Mouse (Mus musculus) hindbrain, embryonic 16.5 days (tissue): ENCODE results near the gene Lrrk1. TPM values are rescaled to one million over a fixed set of nuclear protein-coding genes. Genes with fewer than 3 reads are reported as not detected.

Source experiments
- ATAC-seq: fragments of 200-750 bp; cut with Nextera tagmentation; 2 replicates; pipeline ENCODE4 v1.8.0; 2017; ENCODE audit warnings: moderate TSS enrichment, moderate library complexity
- H3K27ac ChIP-seq: fragments of 300-500 bp; sonication (generic); 2 replicates; pipeline ENCODE4 v1.5.1; 2014; ENCODE audit warnings: low read depth, mild to moderate bottlenecking, control low read depth, low read length, moderate library complexity
- H3K27me3 ChIP-seq: fragments of 300-500 bp; sonication (generic); replicated peaks from 2 replicates; pipeline ENCODE4 v1.6.1; 2014; ENCODE audit warnings: low read length; ENCODE audit not compliant: control insufficient read depth, insufficient read depth
- H3K36me3 ChIP-seq: fragments of 300-500 bp; sonication (generic); 2 replicates; pipeline ENCODE4 v1.6.1; 2014; ENCODE audit warnings: mild to moderate bottlenecking, low read length, moderate library complexity, mixed read lengths; ENCODE audit not compliant: control insufficient read depth, insufficient read depth
- H3K4me1 ChIP-seq: fragments of 300-500 bp; sonication (generic); 2 replicates; pipeline ENCODE4 v1.6.1; 2014; ENCODE audit warnings: low read depth, low read length; ENCODE audit not compliant: control insufficient read depth, insufficient read depth
- H3K4me2 ChIP-seq: fragments of 300-500 bp; sonication (generic); 2 replicates; pipeline ENCODE4 v1.6.1; 2014; ENCODE audit warnings: mild to moderate bottlenecking, low read length, control low read depth, moderate library complexity
- H3K4me3 ChIP-seq: fragments of 300-500 bp; sonication (generic); 2 replicates; pipeline ENCODE4 v1.5.1; 2014; ENCODE audit warnings: mild to moderate bottlenecking, low read length, control low read depth, moderate library complexity
- H3K9ac ChIP-seq: fragments of 300-500 bp; sonication (generic); 2 replicates; pipeline ENCODE4 v1.6.1; 2014; ENCODE audit warnings: low read depth, mild to moderate bottlenecking, control low read depth, low read length, moderate library complexity
- H3K9me3 ChIP-seq: fragments of 300-500 bp; sonication (generic); 2 replicates; pipeline ENCODE4 v1.6.1; 2014; ENCODE audit warnings: mild to moderate bottlenecking, low read length, moderate library complexity; ENCODE audit not compliant: control insufficient read depth
- WGBS: fragments of 180-500 bp; shearing (Covaris S2); extraction: QIAGEN DNeasy Blood & Tissue Kit; methylation state at CpG from one replicate; pipeline ENCODE4 v1.1.7; 2014; 5-methylcytosine and 5-hydroxymethylcytosine counted together
- polyA plus RNA-seq: library from polyadenylated mRNA; unstranded; fragments of >200 nt; fragmentation: Nextera tagmentation; extraction: Ambion mirVana; gene quantifications from 2 replicates; pipeline ENCODE4 v1.2.1, GENCODE M21; 2015

Gene Lrrk1
- 3.0 and 4.5 TPM in 2 replicates for polyA plus RNA-seq

- Histone ChIP-seq H3K4me1 (peaks cover 11% of the 10 kb centered on the region), H3K27ac (no peak within 1 kb of the TSS; the same call in 1 of the 2 replicates), H3K36me3 (no peaks in the 10 kb centered on the region), H3K4me3 (peak within 1 kb of the TSS; percentile 52), H3K9ac (peak within 1 kb of the TSS; percentile 67), H3K4me2 (peak within 1 kb of the TSS; percentile 96), H3K9me3 (no peaks in the 10 kb centered on the region), H3K27me3 (no peaks in the 10 kb centered on the region)
- WGBS: under 1% methylated on average over 66 of the region's 70 CpGs
- ATAC-seq: peak; percentile 62
Measured at GRCm38 (mm10) chr7:66387813-66388521, at the start of gene Lrrk1. Lrrk1 (minus strand) TSS chr7:66388350.

- no peak overlapping the region for H3K4me2 ChIP-seq
- H3K36me3 ChIP-seq: no peaks in the 10 kb centered on the region
- H3K27me3 ChIP-seq: no peaks in the 10 kb centered on the region; the same call in 1 of the 2 replicates
- ATAC-seq: 0 out of 2 replicates have a peak, but pooled peaks have one; percentile 72
- H3K27ac ChIP-seq: no peak overlapping the region
- no peak overlapping the region for H3K4me3 ChIP-seq
- H3K4me1 ChIP-seq: no peaks in the 10 kb centered on the region
- 47% methylated on average over 10 of the region's 10 CpGs for WGBS
- no peak overlapping the region for H3K9ac ChIP-seq
- H3K9me3 ChIP-seq: no peaks in the 10 kb centered on the region
Measured at GRCm38 (mm10) chr7:66434453-66434935, 46.3 kb upstream of the Lrrk1 start.

- H3K4me2 ChIP-seq: peak within 1 kb of the TSS; percentile 71
- H3K27me3 ChIP-seq: peaks cover 29% of the 10 kb centered on the region
- peak within 1 kb of the TSS; percentile 15; the same call in 1 of the 2 replicates for H3K9ac ChIP-seq
- H3K4me3 ChIP-seq: peak within 1 kb of the TSS; percentile 38
- under 1% methylated on average over 52 of the region's 56 CpGs for WGBS
- no peaks in the 10 kb centered on the region for H3K9me3 ChIP-seq
- H3K36me3 ChIP-seq: no peaks in the 10 kb centered on the region
- H3K27ac ChIP-seq: no peak within 1 kb of the TSS
- peak; percentile 80 for ATAC-seq
- H3K4me1 ChIP-seq: peaks cover 12% of the 10 kb centered on the region
Measured at GRCm38 (mm10) chr7:66427437-66428161, 39.4 kb upstream of the Lrrk1 start, which contains the start of gene Aldh1a3. Aldh1a3 (minus strand) TSS chr7:66427517.

- H3K9ac ChIP-seq: peak overlapping the region; percentile 15; the same call in 1 of the 2 replicates
- H3K27me3 ChIP-seq: peaks cover 29% of the 10 kb centered on the region
- H3K27ac ChIP-seq: no peak overlapping the region
- H3K36me3 ChIP-seq: no peaks in the 10 kb centered on the region
- peak overlapping the region; percentile 71 for H3K4me2 ChIP-seq
- no peak for ATAC-seq
- no peaks in the 10 kb centered on the region for H3K9me3 ChIP-seq
- H3K4me1 ChIP-seq: peaks cover 12% of the 10 kb centered on the region
- H3K4me3 ChIP-seq: peak overlapping the region; percentile 38
- WGBS: under 1% methylated on average over 23 of the region's 23 CpGs
Measured at GRCm38 (mm10) chr7:66427053-66427436, 38.9 kb upstream of the Lrrk1 start.

- Histone ChIP-seq H3K9ac (no peak overlapping the region), H3K4me3 (no peak overlapping the region), H3K4me2 (no peak overlapping the region), H3K36me3 (no peaks in the 10 kb centered on the region), H3K27ac (no peak overlapping the region), H3K4me1 (peaks cover under 1% of the 10 kb centered on the region), H3K27me3 (peaks cover 13% of the 10 kb centered on the region), H3K9me3 (no peaks in the 10 kb centered on the region)
- WGBS: 77% methylated on average over 8 of the region's 8 CpGs
- ATAC-seq: no peak
Measured at GRCm38 (mm10) chr7:66421903-66422302, 33.8 kb upstream of the Lrrk1 start.

- no peaks in the 10 kb centered on the region for H3K27me3 ChIP-seq
- no peaks in the 10 kb centered on the region for H3K4me1 ChIP-seq
- no peak overlapping the region for H3K4me3 ChIP-seq
- no peak for ATAC-seq
- no peak overlapping the region for H3K27ac ChIP-seq
- H3K9me3 ChIP-seq: no peaks in the 10 kb centered on the region
- 50% methylated on average over 12 of the region's 12 CpGs for WGBS
- H3K9ac ChIP-seq: no peak overlapping the region
- no peaks in the 10 kb centered on the region for H3K36me3 ChIP-seq
- H3K4me2 ChIP-seq: no peak overlapping the region
Measured at GRCm38 (mm10) chr7:66418981-66419380, 30.8 kb upstream of the Lrrk1 start.

- H3K4me3 ChIP-seq: no peak overlapping the region
- no peak overlapping the region for H3K4me2 ChIP-seq
- no peak overlapping the region for H3K27ac ChIP-seq
- no peaks in the 10 kb centered on the region for H3K36me3 ChIP-seq
- ATAC-seq: no peak
- WGBS: 89% methylated on average over 4 of the region's 4 CpGs
- no peak overlapping the region for H3K9ac ChIP-seq
- H3K4me1 ChIP-seq: peaks cover 7% of the 10 kb centered on the region; the same call in 1 of the 2 replicates
- H3K27me3 ChIP-seq: no peaks in the 10 kb centered on the region
- no peaks in the 10 kb centered on the region for H3K9me3 ChIP-seq
Measured at GRCm38 (mm10) chr7:66416829-66417228, 28.7 kb upstream of the Lrrk1 start.

GRCm38 (mm10) chr7:66413093-66413492 is 24.9 kb upstream of the Lrrk1 start:
- Histone ChIP-seq H3K4me1 (peaks cover 7% of the 10 kb centered on the region; the same call in 1 of the 2 replicates), H3K9me3 (no peaks in the 10 kb centered on the region), H3K4me2 (no peak overlapping the region), H3K4me3 (no peak overlapping the region), H3K27me3 (no peaks in the 10 kb centered on the region), H3K9ac (no peak overlapping the region), H3K36me3 (no peaks in the 10 kb centered on the region), H3K27ac (no peak overlapping the region)
- peak; percentile 72 for ATAC-seq
- WGBS: 55% methylated on average over 7 of the region's 7 CpGs

GRCm38 (mm10) chr7:66409433-66409832 is 21.3 kb upstream of the Lrrk1 start:
- peaks cover 7% of the 10 kb centered on the region; the same call in 1 of the 2 replicates for H3K4me1 ChIP-seq
- H3K27me3 ChIP-seq: no peaks in the 10 kb centered on the region
- H3K4me2 ChIP-seq: no peak overlapping the region
- no peak overlapping the region for H3K9ac ChIP-seq
- H3K4me3 ChIP-seq: no peak overlapping the region
- 69% methylated on average over 6 of the region's 6 CpGs for WGBS
- H3K27ac ChIP-seq: no peak overlapping the region
- peak; percentile 31; the same call in 1 of the 2 replicates for ATAC-seq
- no peaks in the 10 kb centered on the region for H3K36me3 ChIP-seq
- no peaks in the 10 kb centered on the region for H3K9me3 ChIP-seq
